Mouse (Mus musculus) kidney, embryonic 14.5 days (tissue): Measurements from ENCODE around the gene Morc2a. TPM values are rescaled to one million over a fixed set of nuclear protein-coding genes. Genes with fewer than 3 reads are reported as not detected.
A peak's percentile ranks its signal among the peaks of the same experiment; 100 is the strongest.

Experiments
- ATAC-seq: fragments of 200-750 bp; cut with Nextera tagmentation; 2 replicates; pipeline ENCODE4 v1.8.0; 2017; ENCODE audit warnings: moderate number of reproducible peaks, mild to moderate bottlenecking, moderate TSS enrichment, moderate library complexity; ENCODE audit not compliant: low FRiP score, low TSS enrichment
- H3K27ac ChIP-seq: fragments of 300-500 bp; sonication (generic); 2 replicates; pipeline ENCODE4 v1.5.1; 2014; ENCODE audit warnings: low read depth, mild to moderate bottlenecking, low read length, moderate library complexity, mixed read lengths
- H3K27me3 ChIP-seq: fragments of 300-500 bp; sonication (generic); 2 replicates; pipeline ENCODE4 v1.6.1; 2014; ENCODE audit warnings: mild to moderate bottlenecking, low read length; ENCODE audit not compliant: control insufficient read depth, insufficient read depth
- H3K36me3 ChIP-seq: fragments of 300-500 bp; sonication (generic); 2 replicates; pipeline ENCODE4 v1.6.1; 2014; ENCODE audit warnings: low read length, mixed read lengths; ENCODE audit not compliant: control insufficient read depth, insufficient read depth
- H3K4me1 ChIP-seq: fragments of 300-500 bp; sonication (generic); 2 replicates; pipeline ENCODE4 v1.6.1; 2014; ENCODE audit warnings: low read length, mixed read lengths; ENCODE audit not compliant: control insufficient read depth, insufficient read depth
- H3K4me2 ChIP-seq: fragments of 300-500 bp; sonication (generic); replicated peaks from 2 replicates; pipeline ENCODE4 v1.6.1; 2014; ENCODE audit warnings: low read depth, mild to moderate bottlenecking, low read length
- H3K4me3 ChIP-seq: fragments of 300-500 bp; sonication (generic); 2 replicates; pipeline ENCODE4 v1.5.1; 2014; ENCODE audit warnings: mild to moderate bottlenecking, low read length
- H3K9ac ChIP-seq: fragments of 300-500 bp; sonication (generic); 2 replicates; pipeline ENCODE4 v1.6.1; 2014; ENCODE audit warnings: low read depth, mild to moderate bottlenecking, low read length, moderate library complexity
- H3K9me3 ChIP-seq: fragments of 300-500 bp; sonication (generic); 2 replicates; pipeline ENCODE4 v1.6.1; 2016; ENCODE audit warnings: low read length; ENCODE audit not compliant: control insufficient read depth
- WGBS: fragments of 180-500 bp; shearing (Covaris S2); extraction: QIAGEN DNeasy Blood & Tissue Kit; methylation state at CpG from one replicate; pipeline ENCODE4 v1.1.7; 2014; 5-methylcytosine and 5-hydroxymethylcytosine counted together
- polyA plus RNA-seq: library from polyadenylated mRNA; unstranded; fragments of >200 nt; fragmentation: Nextera tagmentation; extraction: Ambion mirVana; gene quantifications from 2 replicates; pipeline ENCODE4 v1.2.1, GENCODE M21; 2014

Morc2a gene
- polyA plus RNA-seq, 1 experiment from 2014 or later = 23.7 TPM

DNA sequence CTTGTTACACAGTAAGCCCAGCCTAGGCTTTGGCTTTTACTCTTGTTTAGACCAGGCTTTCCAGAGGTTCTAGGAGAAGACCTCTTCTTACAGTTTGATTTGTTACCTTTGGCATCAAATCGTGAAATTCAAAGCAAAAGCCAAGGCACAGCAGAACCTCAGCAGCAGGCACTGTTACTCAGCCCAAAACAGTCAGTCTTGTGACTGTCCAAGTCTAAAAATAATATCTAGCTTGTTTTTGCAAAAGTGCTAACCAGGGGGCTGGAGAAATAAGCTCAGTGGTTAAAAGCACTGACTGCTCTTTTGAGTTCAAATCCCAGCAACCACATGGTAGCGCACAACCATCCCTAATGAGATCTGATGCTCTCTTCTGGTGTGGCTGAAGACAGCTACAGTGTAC, 37.9 kb downstream of the Morc2a start:
- ATAC-seq = no peak
- Histone ChIP-seq H3K4me2 (no peak overlapping the region), H3K4me3 (no peak overlapping the region), H3K9ac (no peak overlapping the region), H3K36me3 (peaks cover 91% of the 10 kb centered on the region), H3K27ac (no peak overlapping the region), H3K9me3 (no peaks in the 10 kb centered on the region), H3K27me3 (no peaks in the 10 kb centered on the region), H3K4me1 (no peaks in the 10 kb centered on the region)
- WGBS = 81% methylated on average over 2 of the region's 2 CpGs

- H3K9me3 ChIP-seq = no peaks in the 10 kb centered on the region
- H3K9ac ChIP-seq = no peak overlapping the region
- H3K27ac ChIP-seq = no peak overlapping the region
- 91% methylated on average over 2 of the region's 2 CpGs for WGBS
- peaks cover 52% of the 10 kb centered on the region for H3K36me3 ChIP-seq
- no peaks in the 10 kb centered on the region for H3K4me1 ChIP-seq
- H3K27me3 ChIP-seq = no peaks in the 10 kb centered on the region
- H3K4me3 ChIP-seq = no peak overlapping the region
- ATAC-seq = no peak
- no peak overlapping the region for H3K4me2 ChIP-seq
Observed at GRCm38 (mm10) chr11:3691746-3692145, 42.8 kb downstream of the Morc2a start.

GRCm38 (mm10) chr11:3696086-3696616, 47.2 kb downstream of the Morc2a start:
- Histone ChIP-seq H3K4me3 (no peak overlapping the region), H3K27ac (no peak overlapping the region), H3K4me1 (no peaks in the 10 kb centered on the region), H3K27me3 (no peaks in the 10 kb centered on the region), H3K9me3 (no peaks in the 10 kb centered on the region), H3K36me3 (peaks cover 12% of the 10 kb centered on the region), H3K9ac (no peak overlapping the region), H3K4me2 (no peak overlapping the region)
- WGBS = 85% methylated on average over 5 of the region's 5 CpGs
- no peak for ATAC-seq

- no peaks in the 10 kb centered on the region for H3K9me3 ChIP-seq
- H3K9ac ChIP-seq = no peak overlapping the region
- no peak for ATAC-seq
- H3K4me3 ChIP-seq = no peak overlapping the region
- H3K36me3 ChIP-seq = peaks cover 3% of the 10 kb centered on the region; the same call in 1 of the 2 replicates
- WGBS = 88% methylated on average over 3 of the region's 3 CpGs
- no peak overlapping the region for H3K27ac ChIP-seq
- no peak overlapping the region for H3K4me2 ChIP-seq
- H3K4me1 ChIP-seq = no peaks in the 10 kb centered on the region
- H3K27me3 ChIP-seq = no peaks in the 10 kb centered on the region
Observed at GRCm38 (mm10) chr11:3697441-3697840, 48.5 kb downstream of the Morc2a start.

GRCm38 (mm10) chr11:3703089-3703992, 54.4 kb downstream of the Morc2a start:
- Histone ChIP-seq H3K9ac (no peak overlapping the region), H3K36me3 (no peaks in the 10 kb centered on the region), H3K4me2 (no peak overlapping the region), H3K27ac (no peak overlapping the region), H3K4me1 (no peaks in the 10 kb centered on the region), H3K4me3 (no peak overlapping the region), H3K27me3 (peaks cover 3% of the 10 kb centered on the region; the same call in 1 of the 2 replicates), H3K9me3 (no peaks in the 10 kb centered on the region)
- ATAC-seq = no peak
- 71% methylated on average over 7 of the region's 7 CpGs for WGBS

- no peak overlapping the region for H3K9ac ChIP-seq
- H3K4me3 ChIP-seq = no peak overlapping the region
- no peak for ATAC-seq
- H3K36me3 ChIP-seq = no peaks in the 10 kb centered on the region
- WGBS = 88% methylated on average over 8 of the region's 8 CpGs
- no peaks in the 10 kb centered on the region for H3K9me3 ChIP-seq
- H3K4me1 ChIP-seq = no peaks in the 10 kb centered on the region
- no peak overlapping the region for H3K4me2 ChIP-seq
- no peak overlapping the region for H3K27ac ChIP-seq
- H3K27me3 ChIP-seq = peaks cover 3% of the 10 kb centered on the region; the same call in 1 of the 2 replicates
Observed at GRCm38 (mm10) chr11:3704404-3704803, 55.4 kb downstream of the Morc2a start.

GRCm38 (mm10) chr11:3707057-3707456, 58.1 kb downstream of the Morc2a start:
- WGBS = 75% methylated on average over 8 of the region's 8 CpGs
- Histone ChIP-seq H3K4me2 (no peak overlapping the region), H3K4me1 (no peaks in the 10 kb centered on the region), H3K36me3 (no peaks in the 10 kb centered on the region), H3K27ac (no peak overlapping the region), H3K9ac (no peak overlapping the region), H3K4me3 (no peak overlapping the region), H3K27me3 (peaks cover 3% of the 10 kb centered on the region; the same call in 1 of the 2 replicates), H3K9me3 (no peaks in the 10 kb centered on the region)
- ATAC-seq = no peak

GRCm38 (mm10) chr11:3710203-3710602, 61.2 kb downstream of the Morc2a start:
- Histone ChIP-seq H3K36me3 (no peaks in the 10 kb centered on the region), H3K4me3 (no peak overlapping the region), H3K9ac (no peak overlapping the region), H3K27ac (no peak overlapping the region), H3K27me3 (no peaks in the 10 kb centered on the region), H3K4me2 (no peak overlapping the region), H3K4me1 (no peaks in the 10 kb centered on the region), H3K9me3 (no peaks in the 10 kb centered on the region)
- WGBS = 72% methylated on average over 14 of the region's 14 CpGs
- no peak for ATAC-seq

- H3K4me3 ChIP-seq = no peak overlapping the region
- H3K4me2 ChIP-seq = no peak overlapping the region
- H3K27me3 ChIP-seq = no peaks in the 10 kb centered on the region
- no peaks in the 10 kb centered on the region for H3K36me3 ChIP-seq
- no peaks in the 10 kb centered on the region for H3K9me3 ChIP-seq
- no peak overlapping the region for H3K27ac ChIP-seq
- H3K4me1 ChIP-seq = no peaks in the 10 kb centered on the region
- H3K9ac ChIP-seq = no peak overlapping the region
- ATAC-seq = 0 out of 2 replicates have a peak, but pooled peaks have one; percentile 45
- WGBS = 43% methylated on average over 15 of the region's 15 CpGs
Observed at GRCm38 (mm10) chr11:3714486-3714885, 65.5 kb downstream of the Morc2a start.
